Mouse (Mus musculus) bone marrow macrophage, adult 2 months (primary cell): Measurements from ENCODE around the gene Klk5.

ENCODE experiments used
- CTCF ChIP-seq: IDR thresholded peaks from 2 replicates; pipeline ENCODE4 v1.5.1; 2012; ENCODE audit warnings: low read depth, mild to moderate bottlenecking, low read length, moderate library complexity
- POLR2A ChIP-seq: IDR thresholded peaks from 2 replicates; pipeline ENCODE4 v1.6.1; 2012; ENCODE audit warnings: mild to moderate bottlenecking, low read depth, low read length, borderline replicate concordance

- TF ChIP-seq CTCF: no peak
- TF ChIP-seq POLR2A: no peak
Observed at GRCm38 (mm10) chr7:43873674-43874073, 31.9 kb downstream of the Klk5 start.
